Mouse (Mus musculus) neutrophil, adult 65 days (primary cell): Measurements from ENCODE around the gene Tbc1d4. TPM values are rescaled to one million over a fixed set of nuclear protein-coding genes. Genes with fewer than 3 reads are reported as not detected.

ENCODE experiments used
- total RNA-seq: library from RNA; stranded (reverse); gene quantifications from 2 replicates; pipeline ENCODE4 v1.2.4, GENCODE M21; 2023

The Tbc1d4 gene
- 2.0 and 4.9 TPM in 2 replicates for total RNA-seq

DNA sequence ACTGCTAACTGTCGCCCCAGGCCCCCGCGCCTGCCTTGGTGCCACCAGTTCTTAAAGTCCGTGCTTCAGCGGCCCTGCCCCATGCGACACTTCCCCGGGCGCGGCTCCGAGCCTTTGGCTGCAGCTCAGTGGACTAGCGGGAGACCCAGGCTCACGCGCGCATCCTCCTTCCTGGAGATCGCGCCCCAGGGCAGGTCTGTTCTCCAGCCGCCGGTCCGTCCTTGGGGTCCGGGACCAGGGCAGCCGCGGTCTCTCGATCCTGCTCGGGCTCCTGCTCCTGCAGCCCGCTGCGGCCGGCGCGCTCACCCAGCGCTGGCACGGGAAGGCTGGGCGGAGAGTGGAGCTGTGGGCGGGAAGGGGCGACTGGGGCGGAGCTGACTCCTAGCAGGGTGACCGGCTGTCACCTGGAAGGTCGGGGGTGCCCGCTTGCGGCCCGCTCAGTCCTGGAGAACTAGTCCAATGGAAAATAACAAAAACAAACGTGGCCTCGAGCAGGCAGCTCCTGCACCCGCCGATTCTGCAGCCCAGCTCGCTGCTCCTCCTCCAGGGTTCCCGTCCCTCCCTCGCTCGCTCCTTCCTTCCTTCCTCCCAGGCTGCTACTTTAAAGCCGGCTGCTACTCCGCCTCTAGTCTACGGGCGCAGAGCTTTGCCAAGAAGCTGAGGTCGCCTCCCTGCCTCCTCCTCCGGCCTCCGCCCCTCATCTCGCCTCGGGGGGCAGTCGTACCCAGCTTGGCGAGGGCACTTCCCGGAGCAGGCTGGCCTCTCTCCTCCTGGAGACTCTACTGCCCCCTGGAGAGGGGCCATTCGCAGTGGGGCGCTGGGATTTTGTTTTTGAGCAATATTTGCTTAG is at the start of gene Tbc1d4:
Tbc1d4 (minus strand) TSS at position 673 of the 850 bp plus-strand sequence.

DNA sequence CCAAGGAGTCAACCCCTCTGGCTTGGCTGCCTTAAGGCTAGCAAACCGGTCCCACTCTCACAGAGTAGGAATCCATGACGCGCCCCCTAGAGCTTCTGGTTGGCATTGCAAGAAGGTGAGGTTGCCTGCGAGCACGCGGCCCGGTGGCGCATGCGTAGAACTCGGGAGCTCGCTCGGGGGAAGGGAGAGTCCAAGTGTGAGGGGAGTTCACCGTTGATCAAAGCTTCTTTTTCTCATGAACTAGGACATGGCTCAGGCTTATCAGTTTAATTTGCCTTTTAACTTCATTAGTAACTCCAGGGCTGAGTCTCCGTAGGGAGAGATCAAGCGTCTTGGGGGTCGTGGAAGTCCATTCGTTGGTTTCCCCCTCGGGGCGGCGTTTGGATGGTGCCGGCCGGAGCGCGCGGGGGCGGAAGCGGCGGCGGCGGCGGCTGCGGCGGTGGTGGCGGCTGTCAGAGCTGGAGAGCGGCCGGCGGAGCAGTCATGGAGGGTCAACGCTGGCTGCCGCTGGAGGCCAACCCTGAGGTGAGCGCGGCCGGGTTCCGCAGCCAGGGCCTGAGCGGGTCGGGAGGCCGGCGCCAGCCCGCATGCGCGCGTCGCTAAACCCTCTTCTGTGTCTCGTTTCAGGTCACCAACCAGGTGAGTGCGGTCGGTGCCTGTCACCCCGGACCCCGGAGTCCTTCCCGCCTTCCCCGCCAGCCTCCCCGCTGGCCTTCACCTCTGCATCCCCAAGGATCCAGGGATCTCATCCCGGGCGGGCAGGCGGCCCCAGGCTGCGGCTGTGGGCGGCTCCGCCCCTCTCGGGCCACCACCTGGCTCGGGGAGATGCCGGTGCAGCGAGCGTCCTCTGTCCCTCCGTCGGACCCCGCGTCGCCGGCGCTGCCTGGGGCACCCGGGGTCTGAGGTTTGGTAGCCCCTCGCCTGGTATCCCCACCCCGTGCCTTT is 44.9 kb upstream of the Tbc1d4 start, which contains the start of gene Uchl3:
Uchl3 (plus strand) TSS at position 387 of the 945 bp plus-strand sequence.

DNA sequence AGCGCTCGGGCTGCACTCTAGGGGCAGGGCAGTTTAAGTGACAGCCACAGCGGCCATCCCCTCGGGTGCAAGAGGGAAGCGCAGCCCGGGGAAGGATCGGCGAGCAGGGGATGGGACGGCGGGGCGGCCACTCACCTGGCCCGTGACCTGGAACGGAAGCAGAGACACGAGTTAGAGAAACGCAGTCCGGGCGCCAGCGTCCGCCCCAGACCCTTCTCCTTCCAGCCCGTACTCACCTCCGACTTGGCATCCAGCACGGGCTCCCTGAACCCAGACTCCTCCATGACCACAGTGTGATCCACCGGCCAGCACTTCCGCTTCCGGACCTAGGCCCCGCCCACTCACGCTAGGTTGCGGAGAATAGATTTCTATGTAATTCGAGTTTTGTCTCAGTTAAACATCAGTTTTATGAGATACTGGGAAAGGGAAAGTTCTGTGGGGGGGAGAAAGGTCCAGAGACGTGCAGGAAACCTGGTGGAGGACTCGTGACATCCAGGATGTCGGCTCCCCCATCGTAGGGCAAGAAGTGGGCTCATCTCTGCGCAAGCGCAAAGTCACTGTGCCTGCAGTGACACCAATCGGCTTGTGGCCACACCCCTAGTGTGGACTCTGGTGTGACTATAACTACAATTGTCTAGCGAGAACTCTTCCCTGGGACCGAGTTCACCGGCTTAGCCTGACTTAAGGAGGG is 31.3 kb upstream of the Tbc1d4 start, which contains the start of gene Commd6:
Commd6 (minus strand) TSS at position 534 of the 691 bp plus-strand sequence.

Other genes with a start within 250 kb of the Tbc1d4 start
- gene Commd6, start 31.5 kb upstream of the Tbc1d4 start, total RNA-seq = 33.4 and 35.4 TPM in 2 replicates
- 8.7 and 12.6 TPM in 2 replicates for gene Uchl3, start 44.8 kb upstream of the Tbc1d4 start, total RNA-seq
- gene Gm9922, start 120.6 kb upstream of the Tbc1d4 start, total RNA-seq = not detected in 2 replicates
- 0.09 TPM in 1 of 2 replicates, not detected in the other for gene Lmo7, start 120.8 kb upstream of the Tbc1d4 start, total RNA-seq